Mouse (Mus musculus) stomach, embryonic 16.5 days (tissue): ENCODE results near the gene Il18. TPM values are rescaled to one million over a fixed set of nuclear protein-coding genes. Genes with fewer than 3 reads are reported as not detected.

Source experiments
- ATAC-seq: fragments of 200-750 bp; cut with Nextera tagmentation; 2 replicates; pipeline ENCODE4 v1.8.0; 2017; ENCODE audit warnings: moderate number of reproducible peaks, moderate TSS enrichment; ENCODE audit not compliant: insufficient read depth, low FRiP score
- H3K27ac ChIP-seq: fragments of 300-500 bp; sonication (generic); 2 replicates; pipeline ENCODE4 v1.5.1; 2014; ENCODE audit warnings: low read length
- H3K27me3 ChIP-seq: fragments of 300-500 bp; sonication (generic); 2 replicates; pipeline ENCODE4 v1.6.1; 2014; ENCODE audit warnings: low read length, control low read depth, mixed read lengths; ENCODE audit not compliant: control insufficient read depth, insufficient read depth
- H3K36me3 ChIP-seq: fragments of 300-500 bp; sonication (generic); 2 replicates; pipeline ENCODE4 v1.6.1; 2014; ENCODE audit warnings: low read length; ENCODE audit not compliant: control insufficient read depth, insufficient read depth
- H3K4me1 ChIP-seq: fragments of 300-500 bp; sonication (generic); 2 replicates; pipeline ENCODE4 v1.6.1; 2014; ENCODE audit warnings: low read length, control low read depth, mixed read lengths; ENCODE audit not compliant: control insufficient read depth, insufficient read depth
- H3K4me2 ChIP-seq: fragments of 300-500 bp; sonication (generic); 2 replicates; pipeline ENCODE4 v1.6.1; 2014; ENCODE audit warnings: low read depth, low read length, mixed read lengths
- H3K4me3 ChIP-seq: fragments of 300-500 bp; sonication (generic); replicated peaks from 2 replicates; pipeline ENCODE4 v1.5.1; 2014; ENCODE audit warnings: mild to moderate bottlenecking, low read length
- H3K9ac ChIP-seq: fragments of 300-500 bp; sonication (generic); 2 replicates; pipeline ENCODE4 v1.6.1; 2014; ENCODE audit warnings: low read length
- H3K9me3 ChIP-seq: fragments of 300-500 bp; sonication (generic); replicated peaks from 2 replicates; pipeline ENCODE4 v1.6.1; 2016; ENCODE audit warnings: low read length, control low read depth; ENCODE audit not compliant: control insufficient read depth
- WGBS: fragments of 180-500 bp; shearing (Covaris S2); extraction: QIAGEN DNeasy Blood & Tissue Kit; methylation state at CpG from one replicate; pipeline ENCODE4 v1.1.7; 2014; 5-methylcytosine and 5-hydroxymethylcytosine counted together
- polyA plus RNA-seq: library from polyadenylated mRNA; unstranded; fragments of >200 nt; fragmentation: Nextera tagmentation; extraction: Ambion mirVana; gene quantifications from 2 replicates; pipeline ENCODE4 v1.2.1, GENCODE M21; 2015

Gene Il18
- polyA plus RNA-seq, 1 experiment from 2014 or later = 21.1 TPM

DNA sequence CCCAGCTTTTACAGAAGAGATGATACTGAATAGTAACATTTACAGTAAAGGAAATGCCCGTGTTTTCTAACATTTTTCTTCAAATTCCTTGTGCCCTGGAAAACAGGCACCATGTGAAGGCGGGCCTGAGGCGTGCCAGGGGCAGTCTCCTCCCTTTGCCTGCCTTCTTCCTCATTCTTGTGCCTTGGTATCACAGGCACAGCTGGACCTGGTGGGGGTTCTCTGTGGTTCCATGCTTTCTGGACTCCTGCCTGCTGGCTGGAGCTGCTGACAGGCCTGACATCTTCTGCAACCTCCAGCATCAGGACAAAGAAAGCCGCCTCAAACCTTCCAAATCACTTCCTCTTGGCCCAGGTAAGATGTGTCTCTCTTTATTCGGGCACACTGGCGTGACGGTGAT is 10.5 kb downstream of the Il18 start:
- Histone ChIP-seq H3K4me3 (no peak overlapping the region), H3K36me3 (no peaks in the 10 kb centered on the region), H3K9ac (no peak overlapping the region), H3K4me1 (no peaks in the 10 kb centered on the region), H3K27me3 (no peaks in the 10 kb centered on the region), H3K9me3 (no peaks in the 10 kb centered on the region), H3K4me2 (0 out of 2 replicates have a peak overlapping the region, but pooled peaks have one; percentile 5), H3K27ac (no peak overlapping the region)
- no peak for ATAC-seq
- 71% methylated on average over 7 of the region's 7 CpGs for WGBS

DNA sequence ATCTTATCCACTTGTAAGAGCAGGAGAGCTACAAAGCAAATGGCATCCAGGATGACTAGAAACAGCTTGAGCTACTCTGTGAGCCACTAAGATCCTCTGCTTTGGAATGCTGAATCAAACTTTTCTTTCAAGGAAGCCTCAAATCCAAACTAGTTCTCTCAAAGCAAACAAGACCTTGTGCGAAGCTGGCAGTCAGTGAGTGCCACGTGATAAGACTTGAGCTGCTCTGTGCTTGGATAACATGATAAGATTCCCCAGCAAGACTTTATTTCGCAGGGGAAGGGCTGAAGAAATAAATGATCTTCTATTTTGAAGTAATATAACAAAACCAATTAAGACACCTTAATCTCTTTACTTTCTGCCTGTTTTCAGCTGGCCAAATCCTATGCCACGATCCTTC is 11.3 kb downstream of the Il18 start:
- Histone ChIP-seq H3K27ac (no peak overlapping the region), H3K9ac (no peak overlapping the region), H3K9me3 (no peaks in the 10 kb centered on the region), H3K36me3 (no peaks in the 10 kb centered on the region), H3K4me3 (no peak overlapping the region), H3K4me1 (no peaks in the 10 kb centered on the region), H3K4me2 (no peak overlapping the region), H3K27me3 (no peaks in the 10 kb centered on the region)
- 55% methylated on average over 4 of the region's 4 CpGs for WGBS
- ATAC-seq = no peak

DNA sequence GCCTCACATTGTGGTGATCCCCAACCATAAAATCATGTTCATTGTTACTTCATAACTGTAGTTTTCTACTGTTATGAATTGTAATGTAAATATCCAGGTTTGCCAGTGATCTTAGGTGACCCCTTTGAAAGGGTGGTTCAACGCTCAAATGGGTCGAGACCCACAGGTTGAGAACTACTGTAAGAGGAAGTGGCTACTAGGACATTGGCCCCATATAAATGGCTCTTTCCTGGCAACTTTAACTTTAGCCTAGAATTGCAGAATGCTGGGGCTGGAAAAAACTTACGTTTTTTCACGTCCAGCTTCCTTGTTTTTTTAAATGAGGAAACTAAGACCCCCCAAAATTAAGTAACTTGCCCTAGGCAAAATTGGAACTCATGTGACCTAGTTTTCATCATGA is 12.7 kb downstream of the Il18 start:
- H3K27ac ChIP-seq = no peak overlapping the region
- H3K9ac ChIP-seq = no peak overlapping the region
- no peak for ATAC-seq
- no peaks in the 10 kb centered on the region for H3K9me3 ChIP-seq
- no peaks in the 10 kb centered on the region for H3K4me1 ChIP-seq
- no peaks in the 10 kb centered on the region for H3K27me3 ChIP-seq
- H3K36me3 ChIP-seq = no peaks in the 10 kb centered on the region
- H3K4me2 ChIP-seq = no peak overlapping the region
- no peak overlapping the region for H3K4me3 ChIP-seq
- 77% methylated on average over 4 of the region's 4 CpGs for WGBS

DNA sequence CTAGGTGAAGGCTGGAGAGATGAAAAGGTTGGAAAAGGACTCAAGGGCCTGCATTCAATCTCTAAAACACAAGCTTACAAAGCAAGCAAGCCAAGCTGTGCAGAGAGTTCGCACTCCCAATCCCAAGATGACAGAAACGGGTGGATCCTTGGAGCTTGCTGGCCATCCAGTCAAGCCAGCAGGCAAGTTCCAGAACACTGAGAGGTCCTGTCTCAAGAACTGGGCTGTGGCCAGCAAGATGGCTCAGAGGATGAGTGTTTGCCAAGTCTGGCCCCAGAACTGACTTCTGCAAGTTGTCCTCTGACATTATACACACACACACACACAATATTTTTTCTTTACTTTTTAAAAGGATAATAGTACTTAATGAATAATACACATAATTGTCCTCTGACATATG is 13.3 kb downstream of the Il18 start:
- no peak for ATAC-seq
- Histone ChIP-seq H3K4me2 (no peak overlapping the region), H3K36me3 (no peaks in the 10 kb centered on the region), H3K27me3 (no peaks in the 10 kb centered on the region), H3K27ac (no peak overlapping the region), H3K4me3 (no peak overlapping the region), H3K9me3 (no peaks in the 10 kb centered on the region), H3K9ac (no peak overlapping the region), H3K4me1 (no peaks in the 10 kb centered on the region)
- 75% methylated on average over 2 of the region's 2 CpGs for WGBS

DNA sequence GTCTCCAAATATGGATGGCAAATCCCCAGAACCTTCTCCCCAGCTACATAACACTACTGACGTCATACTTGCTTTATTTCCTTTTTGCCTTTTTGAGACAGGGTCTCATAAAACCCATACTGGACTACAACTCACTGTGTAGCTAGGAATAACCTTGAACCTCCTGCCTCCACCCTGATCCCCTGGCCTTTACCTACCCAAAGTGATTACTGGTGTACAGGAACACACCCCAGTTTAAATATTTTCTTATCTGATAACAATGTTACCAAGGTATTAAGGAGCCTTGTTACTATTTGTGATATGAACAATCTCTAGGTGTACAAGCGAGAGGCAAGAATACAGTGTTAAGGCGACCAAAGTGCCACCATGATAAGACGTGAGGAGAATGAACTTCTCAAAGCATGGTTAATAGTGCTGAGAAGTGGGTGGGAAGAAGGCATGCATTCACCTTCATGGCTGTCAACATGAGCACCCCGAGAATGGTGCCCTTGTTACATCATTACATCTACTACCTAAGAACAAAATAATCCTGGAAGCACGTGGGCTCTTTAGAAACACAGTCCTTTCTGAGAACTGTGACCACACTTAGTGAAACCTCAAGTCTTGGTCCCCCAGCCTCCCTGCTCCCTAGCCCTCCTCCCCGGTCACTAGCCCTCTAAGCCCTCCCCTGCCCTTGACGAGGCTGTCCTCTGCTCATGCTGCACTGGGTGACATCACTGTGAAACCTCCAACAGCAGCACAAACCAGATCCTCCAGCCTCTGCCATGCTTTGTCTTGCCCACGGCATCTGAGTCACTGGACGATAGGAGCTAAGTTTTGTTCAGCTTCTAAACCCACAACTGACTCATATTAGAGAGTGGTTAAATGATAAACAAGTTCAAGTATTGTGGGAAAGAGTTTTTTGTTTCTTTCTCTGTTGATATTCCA is 15.2 kb downstream of the Il18 start:
- peak; percentile 83 for ATAC-seq
- Histone ChIP-seq H3K9me3 (no peaks in the 10 kb centered on the region), H3K4me2 (no peak overlapping the region), H3K4me3 (no peak overlapping the region), H3K27me3 (no peaks in the 10 kb centered on the region), H3K27ac (peak overlapping the region; percentile 66; the same call in 1 of the 2 replicates), H3K4me1 (no peaks in the 10 kb centered on the region), H3K36me3 (no peaks in the 10 kb centered on the region), H3K9ac (no peak overlapping the region)
- WGBS = 57% methylated on average over 10 of the region's 10 CpGs

DNA sequence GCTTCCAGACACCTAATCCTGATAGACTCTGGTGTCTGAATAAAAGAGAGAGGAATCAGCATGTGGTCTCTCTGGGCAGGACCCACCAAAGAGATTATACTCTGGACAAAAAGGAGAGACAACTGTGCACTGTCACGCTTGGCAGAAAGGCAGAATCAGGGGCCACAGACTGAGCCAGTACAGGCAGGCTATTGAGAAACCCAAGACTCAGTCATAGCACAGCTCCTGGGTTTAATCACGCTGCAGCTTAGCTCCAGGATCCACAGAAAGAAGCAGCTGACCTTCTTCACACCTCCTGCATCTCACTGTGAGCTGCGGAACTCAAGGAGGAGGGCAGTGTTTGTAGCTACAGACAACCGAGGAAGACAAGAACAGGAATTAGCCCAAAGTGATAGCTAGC is 25.7 kb downstream of the Il18 start:
- Histone ChIP-seq H3K9me3 (no peaks in the 10 kb centered on the region), H3K4me2 (no peak overlapping the region), H3K27me3 (no peaks in the 10 kb centered on the region), H3K27ac (no peak overlapping the region), H3K36me3 (no peaks in the 10 kb centered on the region), H3K9ac (no peak overlapping the region), H3K4me1 (no peaks in the 10 kb centered on the region), H3K4me3 (no peak overlapping the region)
- ATAC-seq = no peak
- WGBS = 32% methylated on average over 4 of the region's 4 CpGs

DNA sequence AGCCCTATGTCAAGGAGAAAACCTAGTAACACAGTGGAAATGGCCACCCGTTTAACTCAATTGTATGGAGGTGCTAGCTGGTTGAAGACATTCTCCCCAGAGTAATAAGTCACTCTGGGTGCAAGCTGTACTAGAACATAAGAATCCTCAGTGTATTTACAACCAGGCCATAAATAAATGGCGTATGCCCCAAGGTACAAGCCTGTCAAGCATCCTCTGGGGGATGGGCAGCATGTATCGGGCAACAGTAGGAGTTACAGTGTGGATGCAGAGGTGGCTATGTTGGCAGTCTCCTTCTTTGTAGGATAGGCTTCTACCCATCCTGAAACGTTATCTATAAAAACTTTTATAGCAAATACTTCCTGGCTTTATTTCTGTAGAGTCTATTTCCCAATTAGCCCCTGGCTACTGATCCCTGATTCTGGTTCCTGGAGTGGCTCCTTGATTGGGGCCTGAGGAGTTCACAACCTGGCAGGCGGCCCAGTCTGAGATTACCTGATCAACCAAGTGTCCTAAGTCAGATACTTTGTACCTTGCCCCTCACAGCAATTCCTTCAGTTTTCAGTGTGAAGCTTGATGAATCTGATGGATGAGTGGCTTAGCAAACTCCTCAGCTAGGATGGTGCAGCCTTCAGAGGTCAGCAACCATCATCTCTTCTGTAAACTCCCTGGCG is 30.7 kb downstream of the Il18 start:
- Histone ChIP-seq H3K27me3 (no peaks in the 10 kb centered on the region), H3K9ac (no peak overlapping the region), H3K27ac (no peak overlapping the region), H3K36me3 (no peaks in the 10 kb centered on the region), H3K4me3 (no peak overlapping the region), H3K9me3 (no peaks in the 10 kb centered on the region), H3K4me2 (no peak overlapping the region), H3K4me1 (peaks cover 6% of the 10 kb centered on the region; the same call in 1 of the 2 replicates)
- no peak for ATAC-seq
- 76% methylated on average over 6 of the region's 6 CpGs for WGBS

DNA sequence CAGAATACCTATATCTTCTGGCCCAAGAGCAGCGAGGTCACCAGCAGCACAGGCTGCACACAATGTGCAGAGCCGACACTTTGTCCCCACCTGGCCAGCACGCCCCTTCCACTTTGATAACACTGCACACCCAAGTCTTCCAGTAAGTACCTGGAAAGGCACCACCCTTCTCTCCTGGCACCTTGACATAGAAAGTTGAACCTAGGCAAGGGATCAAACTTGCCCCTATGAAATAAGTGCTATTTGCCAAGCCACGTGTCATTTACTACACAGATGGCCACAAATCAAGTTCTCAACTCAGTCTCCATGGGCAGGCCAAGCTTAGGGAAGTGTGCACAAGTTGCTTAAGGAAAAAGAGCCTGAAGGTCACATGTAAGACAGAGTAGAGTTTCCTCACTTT is 32.3 kb downstream of the Il18 start:
- no peak overlapping the region for H3K4me3 ChIP-seq
- H3K36me3 ChIP-seq = no peaks in the 10 kb centered on the region
- H3K27ac ChIP-seq = peak overlapping the region; percentile 13
- H3K9me3 ChIP-seq = no peaks in the 10 kb centered on the region
- ATAC-seq = peak; percentile 80; the same call in 1 of the 2 replicates
- H3K4me1 ChIP-seq = peaks cover 6% of the 10 kb centered on the region; the same call in 1 of the 2 replicates
- no peaks in the 10 kb centered on the region for H3K27me3 ChIP-seq
- H3K9ac ChIP-seq = no peak overlapping the region
- no peak overlapping the region for H3K4me2 ChIP-seq
- whole genome bisulfite sequencing = 49% methylated on average over 4 of the region's 4 CpGs

DNA sequence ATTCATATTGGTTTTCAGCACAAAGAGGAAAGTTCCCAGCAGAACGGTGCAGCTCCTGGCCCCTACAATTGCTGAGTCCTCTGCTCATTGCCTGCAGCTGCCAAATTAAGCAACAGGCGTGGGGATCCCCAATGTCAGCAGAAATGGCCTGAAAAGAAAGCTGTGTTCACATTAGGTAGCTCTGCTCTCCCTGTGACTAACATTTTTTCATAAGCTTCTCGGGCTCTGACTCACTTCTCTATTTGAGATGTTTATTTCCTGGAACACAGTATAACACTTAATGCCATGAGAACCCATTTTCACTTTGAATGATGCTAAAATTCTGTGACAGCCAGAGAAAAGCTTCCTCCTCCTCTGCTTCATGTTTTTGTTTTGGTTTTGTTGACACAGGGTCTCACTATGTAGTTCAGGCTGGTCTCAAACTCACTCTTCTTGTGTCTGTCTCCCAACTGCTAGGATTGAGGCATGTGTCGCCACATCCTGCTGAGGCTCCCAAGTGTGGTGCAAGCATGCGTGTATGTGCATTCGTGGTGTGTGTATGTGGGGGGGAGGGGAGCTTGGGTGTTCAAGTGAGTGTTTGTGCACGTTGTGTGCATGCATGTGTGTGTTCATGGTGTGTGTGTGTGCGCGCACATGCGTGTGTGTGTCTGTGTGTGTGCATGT is 36.4 kb downstream of the Il18 start:
- no peak; the same call in 1 of the 2 replicates for ATAC-seq
- peaks cover 7% of the 10 kb centered on the region; the same call in 1 of the 2 replicates for H3K36me3 ChIP-seq
- WGBS = 70% methylated on average over 10 of the region's 10 CpGs

More for the DNA sequence above, 36.4 kb downstream of the Il18 start:
- no peak overlapping the region for H3K9ac ChIP-seq
- H3K27me3 ChIP-seq = no peaks in the 10 kb centered on the region
- H3K4me3 ChIP-seq = no peak overlapping the region
- no peak overlapping the region for H3K4me2 ChIP-seq
- no peak overlapping the region for H3K27ac ChIP-seq
- H3K4me1 ChIP-seq = peaks cover 6% of the 10 kb centered on the region; the same call in 1 of the 2 replicates
- no peaks in the 10 kb centered on the region for H3K9me3 ChIP-seq
